Mouse (Mus musculus): ENCODE results near the gene 4930432M17Rik. TPM values are rescaled to one million over a fixed set of nuclear protein-coding genes. Genes with fewer than 3 reads are reported as not detected.

4930432M17Rik gene
- total and polyA plus RNA-seq, 2 experiments from 2014 or later, result not detected

GRCm38 (mm10) chr3:121725651-121726050 is 55.1 kb downstream of the 4930432M17Rik start:
- no peak overlapping the region for H3K27ac ChIP-seq (ENCODE audit: low read depth, low read length)
- DNase-seq (ENCODE audit: low spot score) (no peak), ATAC-seq (ENCODE audit: low FRiP score) (no peak)
- no peak for TF ChIP-seq CTCF (IDR thresholded peaks at IDR 0.05)
- no peak overlapping the region for H3K4me3 ChIP-seq (ENCODE audit: low read depth, low read length)
- H3K27me3 ChIP-seq (ENCODE audit: insufficient read depth, low read length), result no peaks in the 10 kb centered on the region
- H3K9ac ChIP-seq (replicated peaks; ENCODE audit: low read length, poor library complexity, severe bottlenecking), result no peak overlapping the region
- H3K9me3 ChIP-seq (ENCODE audit: low read length), result no peaks in the 10 kb centered on the region
- WGBS, result 65% methylated on average over 10 of the region's 10 CpGs
- H3K4me1 ChIP-seq (ENCODE audit: insufficient read depth, low read length), result peaks cover 3% of the 10 kb centered on the region; the same call in 1 of the 2 replicates
- H3K4me2 ChIP-seq (ENCODE audit: low read depth, low read length, poor library complexity, severe bottlenecking), result peak overlapping the region; percentile 71
- H3K36me3 ChIP-seq (ENCODE audit: insufficient read depth, low read length), result no peaks in the 10 kb centered on the region; the same call in 1 of the 2 replicates

DNA sequence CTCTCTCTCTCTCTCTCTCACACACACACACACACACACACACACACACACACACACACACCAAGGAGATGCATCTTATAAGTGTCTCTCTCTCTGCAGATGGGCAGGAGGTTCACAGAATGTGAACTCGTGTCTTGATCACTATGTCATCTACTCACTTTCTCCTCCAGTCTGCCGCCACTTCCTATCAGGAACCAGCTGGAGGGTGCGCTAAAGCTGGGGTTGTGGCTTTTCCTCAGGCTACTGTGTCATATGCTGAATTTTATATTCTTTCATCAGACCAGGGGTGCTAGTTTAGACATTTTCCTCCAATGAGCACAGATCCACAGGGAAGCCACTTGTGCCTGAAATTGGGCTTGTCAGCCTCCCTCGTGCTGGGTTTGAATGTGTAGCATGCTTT is 59.1 kb downstream of the 4930432M17Rik start:
- TF ChIP-seq CTCF (IDR thresholded peaks at IDR 0.05), result no peak
- Histone ChIP-seq H3K27ac (ENCODE audit: low read depth, low read length) (no peak overlapping the region), H3K9ac (replicated peaks; ENCODE audit: low read length, poor library complexity, severe bottlenecking) (no peak overlapping the region), H3K4me1 (ENCODE audit: insufficient read depth, low read length) (no peaks in the 10 kb centered on the region), H3K4me2 (ENCODE audit: low read depth, low read length, poor library complexity, severe bottlenecking) (no peak overlapping the region), H3K4me3 (ENCODE audit: low read depth, low read length) (no peak overlapping the region), H3K27me3 (ENCODE audit: insufficient read depth, low read length) (no peaks in the 10 kb centered on the region), H3K9me3 (ENCODE audit: low read length) (no peaks in the 10 kb centered on the region), H3K36me3 (ENCODE audit: insufficient read depth, low read length) (peaks cover 22% of the 10 kb centered on the region)
- ATAC-seq (ENCODE audit: low FRiP score) (no peak), DNase-seq (ENCODE audit: low spot score) (no peak)
- WGBS, result 91% methylated on average over 4 of the region's 4 CpGs

Other genes starting within 250 kb of the 4930432M17Rik start
- gene Cnn3, start 244.3 kb upstream of the 4930432M17Rik start, total RNA-seq (2014; rRNA removed), result 116 and 122 TPM in 2 replicates
- 181 and 187 TPM in 2 replicates for gene Cnn3, start 244.3 kb upstream of the 4930432M17Rik start, polyA plus RNA-seq (2015; fragmentation: Nextera tagmentation; extraction: Ambion mirVana)
- gene Slc44a3, start 138.4 kb upstream of the 4930432M17Rik start, total RNA-seq (2014; rRNA removed), result 0.22 and 0.61 TPM in 2 replicates
- gene Slc44a3, start 138.4 kb upstream of the 4930432M17Rik start, polyA plus RNA-seq (2015; fragmentation: Nextera tagmentation; extraction: Ambion mirVana), result 0.47 and 0.48 TPM in 2 replicates
- 12.6 and 15.6 TPM in 2 replicates for gene F3, start 52.8 kb downstream of the 4930432M17Rik start, total RNA-seq (2014; rRNA removed)
- gene F3, start 52.8 kb downstream of the 4930432M17Rik start, polyA plus RNA-seq (2015; fragmentation: Nextera tagmentation; extraction: Ambion mirVana), result 16.5 and 16.7 TPM in 2 replicates
- 51.1 and 66.4 TPM in 2 replicates for gene Abcd3, start 144.5 kb downstream of the 4930432M17Rik start, total RNA-seq (2014; rRNA removed)
- gene Abcd3, start 144.5 kb downstream of the 4930432M17Rik start, polyA plus RNA-seq (2015; fragmentation: Nextera tagmentation; extraction: Ambion mirVana), result 76.1 and 77.5 TPM in 2 replicates